In genomic region chr5:122071997-122072396, GRCm38 (mm10) we compare ENCODE assay signal across 29 mouse cellular contexts. TPM values are rescaled to one million over a fixed set of nuclear protein-coding genes. Genes with fewer than 3 reads are reported as not detected.
A peak's percentile ranks its signal among the peaks of the same experiment; 100 is the strongest.
DNase-seq lines count a peak whose midpoint lies in the region; ATAC-seq and TF ChIP-seq lines count a peak whose summit lies in the region.
"Had no signal": no experiment of that assay in that cellular context is flagged by ENCODE, and none has a peak within 500 bp of the region (broad histone marks: within the 10 kb centered on the region; RNA-seq: fewer than 3 reads in every experiment).

No protein-coding gene starts in this region.

- WGBS in heart, adult 2 months: 86% methylated on average over 4 of the region's 4 CpGs
- 75% methylated on average over 4 of the region's 4 CpGs for WGBS in heart, embryonic 14.5 days

- H3K4me2 ChIP-seq in heart, embryonic 14.5 days (ENCODE audit: low read length): no peak overlapping the region
- H3K4me2 ChIP-seq: forebrain, embryonic 13.5 days; kidney, embryonic 15.5 days; limb, embryonic 13.5 days; liver, embryonic 11.5 days; lung, embryonic 15.5 days; midbrain, embryonic 15.5 days; neural tube, embryonic 15.5 days had no signal

- ATAC-seq in heart, embryonic 14.5 days (ENCODE audit: insufficient number of reproducible peaks, insufficient read depth, low FRiP score, low read depth): no peak
- ATAC-seq: forebrain, embryonic 13.5 days; hindbrain, embryonic 16.5 days; midbrain, embryonic 15.5 days had no signal

- no peak for TF ChIP-seq POLR2A in heart, adult 2 months (IDR thresholded peaks at IDR 0.05; ENCODE audit: insufficient read depth, low read depth, low read length)
- no peak for TF ChIP-seq POLR2A in MEL (IDR thresholded peaks at IDR 0.05; ENCODE audit: control insufficient read depth in 1 of 2, insufficient read depth in 1 of 2, low read depth in 1 of 2, low read length in 2 of 2, poor library complexity in 1 of 2)

- H3K27ac ChIP-seq in heart, adult 2 months: peak overlapping the region; percentile 85; the same call in 1 of the 2 replicates
- H3K27ac ChIP-seq in heart, embryonic 14.5 days (replicated peaks in 1 of 2; ENCODE audit: control insufficient read depth in 1 of 2, insufficient read depth in 1 of 2, low read depth in 2 of 2, low read length in 2 of 2): peak overlapping the region; percentile 98 to 99
- H3K27ac ChIP-seq in MEL (ENCODE audit: control insufficient read depth, low read depth, low read length): no peak overlapping the region
- H3K27ac ChIP-seq: forebrain, embryonic 13.5 days; hindbrain, embryonic 10.5 days; limb, embryonic 13.5 days; lung, embryonic 15.5 days; midbrain, embryonic 10.5 days; midbrain, embryonic 15.5 days; neural tube, embryonic 15.5 days; stomach, postnatal 0 days had no signal

- peaks cover 6% of the 10 kb centered on the region; the same call in 1 of the 2 replicates for H3K4me1 ChIP-seq in heart, adult 2 months (ENCODE audit: control insufficient read depth, insufficient read depth, low read length)
- H3K4me1 ChIP-seq in heart, embryonic 14.5 days (ENCODE audit: control insufficient read depth in 2 of 2, insufficient read depth in 2 of 2, low read length in 2 of 2): peaks cover 28 to 32% of the 10 kb centered on the region in 2 experiments
- peaks cover 51% of the 10 kb centered on the region for H3K4me1 ChIP-seq in E14TG2a.4 (replicated peaks; ENCODE audit: low read depth, low read length)
- no peaks in the 10 kb centered on the region for H3K4me1 ChIP-seq in MEL (ENCODE audit: control insufficient read depth in 1 of 2, insufficient read depth in 2 of 2, low read length in 2 of 2)
- H3K4me1 ChIP-seq: forebrain, embryonic 13.5 days; limb, embryonic 13.5 days; lung, embryonic 15.5 days; midbrain, embryonic 15.5 days; neural tube, embryonic 15.5 days had no signal

- H3K27me3 ChIP-seq in heart, adult 2 months (ENCODE audit: control insufficient read depth, insufficient read depth, low read length): no peaks in the 10 kb centered on the region
- no peaks in the 10 kb centered on the region for H3K27me3 ChIP-seq in heart, embryonic 14.5 days (ENCODE audit: control insufficient read depth, insufficient read depth, low read length)
- peaks cover 14% of the 10 kb centered on the region for H3K27me3 ChIP-seq in E14TG2a.4 (ENCODE audit: insufficient read depth, low read length)
- peaks cover 3 to 5% of the 10 kb centered on the region in 2 experiments; a peak in 1 of 4 replicates for H3K27me3 ChIP-seq in MEL (ENCODE audit: control insufficient read depth in 1 of 2, insufficient read depth in 2 of 2, low read length in 2 of 2)
- H3K27me3 ChIP-seq: forebrain, embryonic 13.5 days; kidney, embryonic 15.5 days; limb, embryonic 13.5 days; lung, embryonic 15.5 days; midbrain, embryonic 15.5 days; neural tube, embryonic 15.5 days had no signal

- H3K79me2 ChIP-seq in heart, adult 2 months (replicated peaks; ENCODE audit: control insufficient read depth, insufficient read depth, low read length): no peaks in the 10 kb centered on the region
- H3K79me2 ChIP-seq in MEL (ENCODE audit: control insufficient read depth, insufficient read depth, low read length, poor library complexity): no peaks in the 10 kb centered on the region

- no peak for DNase-seq in heart, adult 2 months
- no peak for DNase-seq in heart, postnatal 10 days
- DNase-seq in heart, postnatal 25 days (ENCODE audit: low spot score): no peak
- DNase-seq in MEL (ENCODE audit: low read depth, low spot score): no peak
- DNase-seq in spleen, postnatal 36 days (ENCODE audit: low spot score in 2 of 2): no peak
- DNase-seq: cerebellum, adult 11 months; cerebellum, adult 9-10 months; cerebellum, postnatal 36 days; kidney, adult 18-20 months; retina, postnatal 1 day; right cerebral cortex, postnatal 25 days; thymus, adult 18-20 months; thymus, postnatal 25 days had no signal

- intact Hi-C loops in heart, adult 2 months (cut with DNase I): no loop called here
- intact Hi-C loops in heart, postnatal 10 days (cut with DNase I): no loop called here
- intact Hi-C loops in heart, postnatal 25 days (cut with DNase I): no loop called here

- H3K9ac ChIP-seq in heart, adult 2 months (ENCODE audit: low read depth, low read length): no peak overlapping the region
- no peak overlapping the region for H3K9ac ChIP-seq in heart, embryonic 14.5 days (ENCODE audit: low read length)
- no peak overlapping the region for H3K9ac ChIP-seq in MEL (ENCODE audit: control insufficient read depth, low read depth, low read length, poor library complexity, severe bottlenecking)
- H3K9ac ChIP-seq: forebrain, embryonic 13.5 days; kidney, embryonic 15.5 days; limb, embryonic 13.5 days; lung, embryonic 15.5 days; midbrain, embryonic 15.5 days; neural tube, embryonic 15.5 days had no signal

- no peaks in the 10 kb centered on the region for H3K36me3 ChIP-seq in heart, adult 2 months (ENCODE audit: control insufficient read depth, insufficient read depth, low read length)
- no peaks in the 10 kb centered on the region for H3K36me3 ChIP-seq in heart, embryonic 14.5 days (ENCODE audit: control insufficient read depth, insufficient read depth, low read length)
- no peaks in the 10 kb centered on the region for H3K36me3 ChIP-seq in E14TG2a.4 (ENCODE audit: insufficient read depth, low read length)
- no peaks in the 10 kb centered on the region for H3K36me3 ChIP-seq in MEL (ENCODE audit: control insufficient read depth in 1 of 2, insufficient read depth in 2 of 2, low read length in 2 of 2)
- H3K36me3 ChIP-seq: hindbrain, embryonic 10.5 days; kidney, embryonic 15.5 days; limb, embryonic 13.5 days; lung, embryonic 15.5 days; midbrain, embryonic 10.5 days; midbrain, embryonic 15.5 days; neural tube, embryonic 15.5 days had no signal

- no peak for TF ChIP-seq EP300 in heart, adult 2 months (IDR thresholded peaks at IDR 0.05; ENCODE audit: insufficient read depth, low read depth, low read length)
- no peak for TF ChIP-seq EP300 in MEL (IDR thresholded peaks at IDR 0.05; ENCODE audit: low read depth in 1 of 2, low read length in 2 of 2)

- H3K9me3 ChIP-seq in heart, embryonic 14.5 days (ENCODE audit: control insufficient read depth, low read length): no peaks in the 10 kb centered on the region
- no peaks in the 10 kb centered on the region for H3K9me3 ChIP-seq in E14TG2a.4 (ENCODE audit: low read length)
- H3K9me3 ChIP-seq in MEL (replicated peaks; ENCODE audit: insufficient read depth, low read length): no peaks in the 10 kb centered on the region
- H3K9me3 ChIP-seq: forebrain, embryonic 13.5 days; hindbrain, embryonic 10.5 days; kidney, embryonic 15.5 days; limb, embryonic 13.5 days; lung, embryonic 15.5 days; midbrain, embryonic 10.5 days; midbrain, embryonic 15.5 days; neural tube, embryonic 15.5 days had no signal

- no peak overlapping the region for H3K4me3 ChIP-seq in heart, adult 2 months
- H3K4me3 ChIP-seq in heart, embryonic 14.5 days (ENCODE audit: control insufficient read depth in 1 of 2, insufficient read depth in 1 of 2, low read depth in 1 of 2, low read length in 2 of 2): no peak overlapping the region
- H3K4me3 ChIP-seq in E14TG2a.4 (replicated peaks; ENCODE audit: low read length): peak overlapping the region; percentile 50
- no peak overlapping the region for H3K4me3 ChIP-seq in MEL (ENCODE audit: control insufficient read depth in 1 of 2, insufficient read depth in 1 of 2, low read depth in 2 of 2, low read length in 2 of 2)
- H3K4me3 ChIP-seq: forebrain, embryonic 13.5 days; hindbrain, embryonic 10.5 days; kidney, embryonic 15.5 days; limb, embryonic 13.5 days; lung, embryonic 15.5 days; midbrain, embryonic 10.5 days; midbrain, embryonic 15.5 days; neural tube, embryonic 15.5 days had no signal

- TF ChIP-seq RAD21 in MEL (IDR thresholded peaks at IDR 0.05; ENCODE audit: low read depth, low read length): no peak

- TF ChIP-seq CTCF in heart, adult 2 months (IDR thresholded peaks at IDR 0.05): no peak
- no peak for TF ChIP-seq CTCF in E14TG2a.4 (conservative IDR thresholded peaks at IDR 0.05; ENCODE audit: low read length)
- no peak for TF ChIP-seq CTCF in MEL (IDR thresholded peaks at IDR 0.05 in 2 of 3, conservative IDR thresholded peaks at IDR 0.05 in 1 of 3; ENCODE audit: control insufficient read depth in 1 of 3, insufficient read depth in 1 of 3, low read depth in 2 of 3, low read length in 3 of 3, poor library complexity in 1 of 3, severe bottlenecking in 1 of 3)

TF ChIP-seq in MEL, 35 proteins besides CTCF, POLR2A, EP300 and RAD21:
- TF ChIP-seq USF1 (IDR thresholded peaks at IDR 0.05; ENCODE audit: low read depth, low read length): peak; percentile 56; the same call in 1 of the 2 replicates
- no peak for TF ChIP-seq ETS1 (IDR thresholded peaks at IDR 0.05; ENCODE audit: low read depth, low read length)
- no peak for TF ChIP-seq TCF12 (IDR thresholded peaks at IDR 0.05; ENCODE audit: low read depth, low read length)
TF ChIP-seq in MEL: peak in this region for 1.

RNA-seq across cellular contexts. Expression of gene Cux2, which starts 22.1 kb away (rescaled TPM):
- total RNA-seq in heart, adult 2 months (2021): 10 to 100 TPM; 18.1 to 18.4 TPM
- 11.4 and 16.7 TPM in 2 replicates for polyA plus RNA-seq in heart, adult 2 months (2012; rRNA removed)
- total RNA-seq in heart, postnatal 10 days (2021): 10 to 100 TPM; 13.1 to 17.5 TPM
- 6.4 and 7.9 TPM in 2 replicates for polyA plus RNA-seq in heart, embryonic 14.5 days (2014; fragmentation: Nextera tagmentation; extraction: Ambion mirVana)
- 10 to 100 TPM; 23.7 to 29.0 TPM for total RNA-seq in heart, postnatal 25 days (2021)
- 1.2 and 1.4 TPM in 2 replicates for total RNA-seq in MEL (2012; rRNA removed)
- polyA plus RNA-seq in MEL (2012; ENCODE audit: insufficient read depth in 1 of 2, insufficient read length in 2 of 2, low read depth in 1 of 2, low replicate concordance in 2 of 2, missing spikeins in 1 of 2): 1 to 10 TPM in 1 of 2 experiments, not detected in 1; 3.5 TPM

RNA-seq across cellular contexts. Expression of gene Myl2, which starts 28.8 kb away (rescaled TPM):
- over 10,000 TPM; 18,797 to 22,206 TPM for total RNA-seq in heart, adult 2 months (2021)
- polyA plus RNA-seq in heart, adult 2 months (2012; rRNA removed): 7,725 and 11,177 TPM in 2 replicates
- total RNA-seq in heart, postnatal 10 days (2021): over 10,000 TPM; 18,908 to 21,159 TPM
- polyA plus RNA-seq in heart, embryonic 14.5 days (2014; fragmentation: Nextera tagmentation; extraction: Ambion mirVana): 10,198 and 10,957 TPM in 2 replicates
- over 10,000 TPM; 18,094 to 20,102 TPM for total RNA-seq in heart, postnatal 25 days (2021)
- 0.35 and 0.75 TPM in 2 replicates for total RNA-seq in MEL (2012; rRNA removed)
- polyA plus RNA-seq in MEL (2012; ENCODE audit: insufficient read depth in 1 of 2, insufficient read length in 2 of 2, low read depth in 1 of 2, low replicate concordance in 2 of 2, missing spikeins in 1 of 2): under 1 TPM in 1 of 2 experiments, not detected in 1; 0.54 TPM
- total RNA-seq: adrenal gland, postnatal 14 days; megakaryocyte progenitor cell, adult 5-6 weeks had no signal
- polyA plus RNA-seq: intestine, embryonic 14.5 days had no signal

Comparison
In these comparisons a context has a peak if more than half of its experiments do, and no peak if none do; other contexts are left out.
1. RNA of gene Myl2, which starts 28.8 kb away (total RNA-seq): 18,797 to 22,206 TPM in heart, adult 2 months, 18,908 to 21,159 TPM in heart, postnatal 10 days and 18,094 to 20,102 TPM in heart, postnatal 25 days; 0.35 to 0.75 TPM in MEL; every median in the first group is over 1,000 times any median in the second.